Mouse (Mus musculus): ENCODE results near the gene Prkca. TPM values are rescaled to one million over a fixed set of nuclear protein-coding genes. Genes with fewer than 3 reads are reported as not detected.
"Not testable (repeated sequence)": the region's sequence is repeated elsewhere in the genome, so short reads cannot be mapped to it uniquely, and the experiment has no call there.

Gene Prkca
- polyA plus RNA-seq, 1 experiment from 2014 or later: 1.6 TPM

DNA sequence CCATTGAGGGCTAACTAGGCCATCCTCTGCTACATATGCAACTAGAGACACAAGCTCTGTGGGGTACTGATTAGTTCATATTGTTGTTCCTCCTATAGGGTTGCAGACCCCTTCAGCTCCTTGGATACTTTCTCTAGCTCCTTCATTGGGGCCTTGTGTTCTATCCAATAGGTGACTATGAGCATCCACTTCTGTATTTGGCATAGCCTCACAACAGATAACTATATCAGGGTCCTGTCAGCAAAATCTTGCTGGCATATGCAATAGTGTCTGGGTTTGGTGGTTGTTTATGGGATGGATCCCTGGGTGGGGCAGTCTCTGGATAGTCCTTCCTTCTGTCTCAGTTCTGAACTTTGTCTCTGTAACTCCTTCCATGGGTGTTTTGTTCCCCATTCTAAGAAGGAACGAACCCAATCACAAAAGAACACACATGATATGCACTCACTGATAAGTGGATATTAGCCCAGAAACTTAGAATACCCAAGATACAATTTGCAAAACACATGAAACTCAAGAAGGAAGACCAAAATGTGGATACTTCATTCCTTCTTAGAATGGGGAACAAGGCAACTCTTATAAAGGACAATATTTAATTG lies 256.5 kb downstream of the Prkca start:
- not testable (repeated sequence) for H3K36me3 ChIP-seq (replicated peaks); H3K4me1 ChIP-seq; H3K27me3 ChIP-seq (ENCODE audit: poor library complexity, severe bottlenecking); DNase-seq (ENCODE audit: extremely low spot score, low spot score); H3K9me3 ChIP-seq; H3K4me3 ChIP-seq; H3K27ac ChIP-seq
- 87% methylated on average over 1 of the region's 1 CpGs for WGBS

DNA sequence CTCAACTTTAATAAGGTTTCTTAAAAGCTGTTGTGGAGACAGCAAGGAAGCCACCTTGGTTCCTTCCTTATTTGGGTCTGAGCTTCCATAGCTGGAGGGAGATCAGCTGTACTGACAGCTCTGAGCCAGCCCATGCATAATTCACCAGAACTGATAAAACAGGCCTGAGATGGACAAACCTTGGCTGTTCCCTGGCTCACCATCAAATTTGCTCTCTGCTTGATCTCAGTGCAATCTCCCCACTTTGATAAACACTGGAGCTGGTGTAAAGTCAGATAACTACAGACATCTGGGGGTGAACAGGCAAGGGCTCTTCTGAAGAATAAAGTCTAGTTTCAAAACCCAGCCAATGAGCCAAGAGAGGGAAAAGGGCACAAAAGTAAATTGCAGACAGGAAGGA lies 261.1 kb downstream of the Prkca start:
- no peak for DNase-seq (ENCODE audit: extremely low spot score, low spot score)
- no peak overlapping the region for H3K4me3 ChIP-seq
- H3K4me1 ChIP-seq: peaks cover 4% of the 10 kb centered on the region; the same call in 1 of the 2 replicates
- H3K9me3 ChIP-seq: no peaks in the 10 kb centered on the region
- H3K36me3 ChIP-seq (replicated peaks): no peaks in the 10 kb centered on the region
- H3K27ac ChIP-seq: no peak overlapping the region
- H3K27me3 ChIP-seq (ENCODE audit: poor library complexity, severe bottlenecking): no peaks in the 10 kb centered on the region

DNA sequence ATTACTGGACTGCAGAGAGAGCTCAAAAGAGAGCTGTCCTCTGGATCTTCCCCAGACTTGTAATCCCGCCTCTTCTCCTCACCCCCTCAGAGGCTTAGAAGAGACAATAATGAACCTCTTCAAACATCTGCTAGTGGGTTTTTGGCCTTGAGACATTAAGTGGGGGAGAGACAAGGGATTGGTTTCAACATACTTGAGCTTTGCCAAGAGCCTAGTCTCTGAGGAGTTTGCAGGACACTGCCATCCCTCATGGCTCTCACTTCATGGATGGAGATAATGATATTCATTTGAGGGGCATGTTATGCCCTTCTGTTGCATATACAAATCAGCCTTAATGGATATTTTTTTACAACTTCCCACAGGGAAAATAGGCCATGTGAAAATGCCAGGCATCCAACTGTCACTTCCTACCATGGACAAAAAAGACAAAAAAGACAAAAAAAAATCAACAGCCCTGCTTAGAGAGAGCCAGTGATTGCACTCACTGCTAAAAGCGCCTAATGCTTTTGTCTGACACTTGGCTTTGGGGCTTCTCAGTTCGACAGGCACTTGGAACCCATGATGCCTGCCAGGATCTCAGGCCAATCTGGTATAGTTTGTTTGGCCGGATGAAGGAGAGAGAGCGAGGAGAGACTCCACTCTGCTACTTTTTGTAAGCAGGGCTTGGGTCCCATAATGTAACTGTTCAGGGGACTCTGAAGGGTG lies 263.6 kb downstream of the Prkca start:
- 89% methylated on average over 5 of the region's 5 CpGs for WGBS
- Histone ChIP-seq H3K27me3 (ENCODE audit: poor library complexity, severe bottlenecking) (no peaks in the 10 kb centered on the region), H3K9me3 (no peaks in the 10 kb centered on the region), H3K36me3 (replicated peaks) (no peaks in the 10 kb centered on the region), H3K4me1 (peaks cover 4% of the 10 kb centered on the region; the same call in 1 of the 2 replicates), H3K4me3 (no peak overlapping the region), H3K27ac (no peak overlapping the region)
- no peak for DNase-seq (ENCODE audit: extremely low spot score, low spot score)

DNA sequence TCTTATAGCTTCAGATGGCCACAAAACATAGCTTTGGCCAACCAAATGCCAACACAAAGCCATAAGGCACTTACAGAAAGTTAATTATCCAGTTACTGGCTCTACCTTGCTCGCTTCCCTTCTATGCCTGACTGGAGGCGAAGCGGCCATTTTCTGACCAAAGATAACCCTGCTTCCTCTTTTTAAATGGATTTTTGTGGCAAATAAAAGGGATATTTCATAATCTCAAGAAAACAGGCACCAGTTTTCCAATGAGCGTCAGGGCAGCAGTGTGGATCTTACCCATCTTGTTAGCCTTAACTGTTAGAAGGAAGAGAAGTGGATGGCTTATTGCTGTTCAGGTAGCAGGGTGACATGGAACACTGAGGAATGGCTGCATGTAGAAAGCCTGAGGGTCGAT lies 264.3 kb downstream of the Prkca start:
- 98% methylated on average over 5 of the region's 5 CpGs for WGBS
- Histone ChIP-seq H3K27ac (no peak overlapping the region), H3K27me3 (ENCODE audit: poor library complexity, severe bottlenecking) (no peaks in the 10 kb centered on the region), H3K9me3 (no peaks in the 10 kb centered on the region), H3K4me3 (no peak overlapping the region), H3K4me1 (peaks cover 4% of the 10 kb centered on the region; the same call in 1 of the 2 replicates), H3K36me3 (replicated peaks) (no peaks in the 10 kb centered on the region)
- no peak for DNase-seq (ENCODE audit: extremely low spot score, low spot score)

DNA sequence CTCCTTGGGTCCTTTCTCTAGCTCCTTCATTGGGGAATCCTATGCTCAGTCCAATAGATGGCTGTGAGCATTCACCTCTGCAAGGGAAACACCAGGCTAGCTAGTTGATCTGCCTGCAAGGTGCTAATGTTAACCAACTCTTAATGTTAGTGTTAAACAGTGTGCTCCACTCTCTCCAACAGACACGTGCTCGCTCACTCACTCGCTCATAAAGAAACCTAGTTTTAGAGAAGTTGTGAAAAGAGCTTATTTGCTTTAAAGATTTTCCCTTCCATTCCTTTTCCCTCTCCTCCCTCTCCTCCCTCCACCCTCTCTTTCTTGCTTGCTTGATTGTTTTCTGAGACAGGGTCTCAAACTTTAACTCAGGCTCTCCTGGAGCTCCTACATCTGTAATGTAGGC lies 266.2 kb downstream of the Prkca start:
- Histone ChIP-seq H3K4me1 (peaks cover 4% of the 10 kb centered on the region; the same call in 1 of the 2 replicates), H3K27me3 (ENCODE audit: poor library complexity, severe bottlenecking) (no peaks in the 10 kb centered on the region), H3K4me3 (no peak overlapping the region), H3K36me3 (replicated peaks) (no peaks in the 10 kb centered on the region), H3K9me3 (no peaks in the 10 kb centered on the region), H3K27ac (no peak overlapping the region)
- DNase-seq (ENCODE audit: extremely low spot score, low spot score): no peak
- whole genome bisulfite sequencing: 91% methylated on average over 3 of the region's 3 CpGs

DNA sequence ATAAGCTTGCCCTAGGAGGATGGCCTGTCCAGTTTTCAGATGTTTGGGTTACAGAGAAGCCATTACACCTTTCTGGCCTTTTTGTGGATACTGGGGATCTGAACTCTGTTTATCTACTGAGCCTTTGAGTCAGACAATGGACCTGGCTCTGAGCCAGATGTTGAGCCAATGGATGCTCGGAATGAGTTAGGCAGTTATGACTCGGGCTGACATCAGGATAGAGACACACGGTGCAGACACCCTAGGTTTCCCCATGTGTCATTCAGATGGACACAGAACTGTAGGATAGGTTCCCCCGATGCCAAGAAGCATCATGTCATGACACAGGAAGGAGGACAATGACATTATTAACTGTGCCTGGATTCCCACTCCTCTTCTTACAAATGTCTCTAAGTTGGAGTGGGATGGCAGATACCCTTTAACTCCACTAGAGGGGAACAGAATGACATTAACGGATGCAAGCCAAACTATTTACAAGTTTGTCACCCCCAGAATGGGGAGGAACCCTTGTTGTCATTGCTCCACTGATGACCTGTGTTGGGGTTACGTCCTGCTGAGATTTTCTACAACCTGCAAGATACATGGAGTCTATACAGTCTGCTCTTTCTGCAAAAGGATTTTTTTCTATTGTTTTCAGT lies 271.0 kb downstream of the Prkca start:
- no peaks in the 10 kb centered on the region for H3K4me1 ChIP-seq
- H3K9me3 ChIP-seq: no peaks in the 10 kb centered on the region
- H3K27ac ChIP-seq: no peak overlapping the region
- no peaks in the 10 kb centered on the region for H3K27me3 ChIP-seq (ENCODE audit: poor library complexity, severe bottlenecking)
- 89% methylated on average over 6 of the region's 6 CpGs for WGBS
- no peak overlapping the region for H3K4me3 ChIP-seq
- no peaks in the 10 kb centered on the region for H3K36me3 ChIP-seq (replicated peaks)
- DNase-seq (ENCODE audit: extremely low spot score, low spot score): no peak

DNA sequence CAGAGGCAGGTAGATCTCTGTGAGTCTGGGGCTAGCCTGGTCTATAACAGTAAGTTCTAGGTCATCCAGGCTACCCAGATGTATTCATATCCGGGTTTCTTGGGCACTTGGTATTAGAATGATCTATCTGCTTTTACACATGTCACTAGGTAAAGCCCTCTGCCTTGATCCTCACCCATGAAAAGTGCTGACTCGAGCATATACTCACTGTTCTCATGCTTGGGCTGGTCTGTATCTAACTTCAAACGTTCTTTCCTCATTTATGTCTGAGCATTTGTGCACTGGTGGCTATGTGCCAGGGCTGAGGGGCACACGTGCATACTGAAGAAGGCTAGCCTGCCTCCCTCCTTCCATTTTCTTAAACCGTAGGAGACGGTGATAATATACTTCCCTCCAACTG lies 272.5 kb downstream of the Prkca start:
- Histone ChIP-seq H3K4me3 (no peak overlapping the region), H3K9me3 (no peaks in the 10 kb centered on the region), H3K27ac (no peak overlapping the region), H3K27me3 (ENCODE audit: poor library complexity, severe bottlenecking) (no peaks in the 10 kb centered on the region), H3K36me3 (replicated peaks) (no peaks in the 10 kb centered on the region), H3K4me1 (no peaks in the 10 kb centered on the region)
- WGBS: 89% methylated on average over 6 of the region's 6 CpGs
- DNase-seq (ENCODE audit: extremely low spot score, low spot score): no peak

DNA sequence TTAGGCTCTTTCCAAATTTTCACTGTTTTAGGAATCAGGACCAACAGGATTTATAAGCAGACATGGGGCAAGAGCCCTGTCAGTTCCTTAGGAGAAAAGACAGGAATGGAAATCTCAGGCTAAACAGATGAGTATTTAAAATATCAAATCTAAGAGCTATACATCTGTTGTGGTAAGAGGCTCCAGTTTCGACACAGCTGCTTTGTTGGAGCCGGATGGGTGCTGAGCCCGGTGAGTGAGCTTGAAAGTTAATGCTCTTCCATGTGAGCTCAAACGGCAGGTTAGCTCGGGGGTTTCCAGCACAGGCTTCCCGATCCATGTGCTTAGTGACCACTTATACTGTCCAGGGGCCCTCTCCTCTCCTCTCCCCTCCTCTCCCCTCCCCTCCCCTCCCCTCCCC lies 273.7 kb downstream of the Prkca start:
- Histone ChIP-seq H3K4me1 (no peaks in the 10 kb centered on the region), H3K27ac (no peak overlapping the region), H3K36me3 (replicated peaks) (no peaks in the 10 kb centered on the region), H3K9me3 (no peaks in the 10 kb centered on the region), H3K4me3 (no peak overlapping the region), H3K27me3 (ENCODE audit: poor library complexity, severe bottlenecking) (no peaks in the 10 kb centered on the region)
- no peak for DNase-seq (ENCODE audit: extremely low spot score, low spot score)
- 78% methylated on average over 6 of the region's 6 CpGs for WGBS

DNA sequence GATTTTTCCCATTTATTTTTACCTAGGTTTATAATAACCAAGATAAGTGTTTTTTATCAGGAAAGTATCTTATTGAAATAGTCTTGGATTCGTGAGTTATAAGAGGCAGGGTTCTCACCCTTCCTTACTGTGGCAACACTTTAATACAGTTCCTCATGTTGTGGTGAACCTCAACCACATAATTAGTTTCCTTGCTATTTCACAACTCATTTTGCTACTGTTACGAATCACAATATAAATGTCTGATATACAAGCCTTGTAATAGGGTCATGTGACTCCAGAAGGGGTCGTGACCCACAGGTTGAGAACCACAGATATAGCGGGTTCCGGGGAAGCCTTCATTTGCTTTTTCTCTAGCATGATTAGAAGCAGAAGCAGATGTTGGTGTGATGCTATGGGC lies 275.3 kb downstream of the Prkca start:
- Histone ChIP-seq H3K4me1 (0 out of 2 replicates have a peak, but pooled peaks cover under 1% of the 10 kb centered on the region), H3K9me3 (no peaks in the 10 kb centered on the region), H3K27me3 (ENCODE audit: poor library complexity, severe bottlenecking) (no peaks in the 10 kb centered on the region), H3K4me3 (no peak overlapping the region), H3K27ac (no peak overlapping the region), H3K36me3 (replicated peaks) (no peaks in the 10 kb centered on the region)
- DNase-seq (ENCODE audit: extremely low spot score, low spot score): no peak
- 86% methylated on average over 5 of the region's 5 CpGs for WGBS

DNA sequence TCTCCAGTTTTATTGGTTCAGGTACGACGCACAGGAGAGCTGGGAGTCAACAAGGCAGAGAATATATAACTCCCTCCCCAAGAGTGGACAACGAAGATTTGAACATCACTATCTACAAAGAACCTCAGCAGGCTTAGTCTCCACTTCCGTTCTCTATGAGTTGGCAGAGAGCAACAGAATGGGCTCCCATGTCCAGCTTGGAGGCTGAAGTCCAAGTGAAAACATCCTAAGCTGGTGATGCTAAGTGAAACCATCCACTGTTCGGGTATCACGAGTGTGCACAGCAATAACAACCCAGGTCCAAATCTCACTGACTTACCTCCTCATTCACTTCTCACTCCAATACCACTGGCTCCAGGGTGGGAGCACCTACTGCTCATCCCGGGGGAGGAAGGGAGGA lies 276.6 kb downstream of the Prkca start:
- no peak for DNase-seq (ENCODE audit: extremely low spot score, low spot score)
- H3K9me3 ChIP-seq: no peaks in the 10 kb centered on the region
- H3K27ac ChIP-seq: no peak overlapping the region
- no peaks in the 10 kb centered on the region for H3K27me3 ChIP-seq (ENCODE audit: poor library complexity, severe bottlenecking)
- 90% methylated on average over 7 of the region's 7 CpGs for WGBS
- no peaks in the 10 kb centered on the region for H3K36me3 ChIP-seq (replicated peaks)
- H3K4me3 ChIP-seq: no peak overlapping the region
- 0 out of 2 replicates have a peak, but pooled peaks cover 5% of the 10 kb centered on the region for H3K4me1 ChIP-seq

DNA sequence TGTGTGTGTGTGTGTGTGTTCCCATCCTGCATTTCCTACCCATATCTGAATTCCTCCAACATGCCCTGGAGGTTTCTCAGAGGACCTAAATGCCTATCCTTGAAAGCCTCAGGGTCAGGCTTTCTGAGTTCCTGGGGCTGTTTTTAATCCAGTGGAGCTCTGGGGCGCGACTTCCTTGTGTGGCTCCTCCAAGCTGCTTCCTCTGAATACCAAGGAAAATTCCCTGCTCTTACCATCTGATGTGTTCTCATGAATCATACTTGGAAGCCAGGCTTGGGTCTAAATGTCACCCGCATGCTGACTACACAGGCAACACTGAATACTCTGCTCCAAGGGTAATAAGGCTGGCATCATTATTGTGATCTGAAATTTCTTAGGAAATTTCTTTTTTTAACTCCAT lies 279.3 kb downstream of the Prkca start:
- DNase-seq (ENCODE audit: extremely low spot score, low spot score): no peak
- 73% methylated on average over 3 of the region's 3 CpGs for WGBS
- no peak overlapping the region for H3K4me3 ChIP-seq

DNA sequence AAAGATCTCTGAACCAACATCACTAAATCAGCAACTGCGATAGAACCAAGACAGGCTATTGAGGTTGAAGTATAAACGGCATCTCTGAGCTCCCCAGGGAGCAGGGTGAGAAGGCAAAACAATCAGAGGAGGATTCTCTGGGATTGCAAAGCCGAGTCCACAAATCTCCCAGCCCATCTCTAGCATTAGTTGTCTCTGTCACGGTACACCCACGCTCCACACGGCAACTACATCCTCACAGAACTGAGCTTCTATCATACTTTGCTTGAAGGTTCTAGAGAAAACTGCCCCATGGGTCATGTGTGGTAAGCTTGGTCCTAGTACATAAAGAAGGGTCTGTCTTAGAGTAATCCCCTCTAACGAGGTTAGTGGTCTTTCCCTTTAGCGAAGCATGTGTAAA lies 280.6 kb downstream of the Prkca start:
- Histone ChIP-seq H3K27ac (no peak overlapping the region), H3K27me3 (ENCODE audit: poor library complexity, severe bottlenecking) (no peaks in the 10 kb centered on the region), H3K4me3 (no peak overlapping the region), H3K4me1 (0 out of 2 replicates have a peak, but pooled peaks cover 5% of the 10 kb centered on the region), H3K36me3 (replicated peaks) (no peaks in the 10 kb centered on the region), H3K9me3 (no peaks in the 10 kb centered on the region)
- WGBS: 61% methylated on average over 8 of the region's 8 CpGs
- no peak for DNase-seq (ENCODE audit: extremely low spot score, low spot score)

More for the DNA sequence above, 279.3 kb downstream of the Prkca start:
- no peaks in the 10 kb centered on the region for H3K9me3 ChIP-seq
- no peak overlapping the region for H3K27ac ChIP-seq
- H3K4me1 ChIP-seq: 0 out of 2 replicates have a peak, but pooled peaks cover 5% of the 10 kb centered on the region
- no peaks in the 10 kb centered on the region for H3K36me3 ChIP-seq (replicated peaks)
- H3K27me3 ChIP-seq (ENCODE audit: poor library complexity, severe bottlenecking): no peaks in the 10 kb centered on the region
